Mouse (Mus musculus) splenic B cell, adult 2 months (primary cell): Measurements from ENCODE around the gene Ftcd.

ENCODE experiments used
- DNase-seq: peaks from one replicate; pipeline ENCODE4 v3.0.0-alpha.2; 2011; ENCODE audit warnings: low read depth, low spot score
- H3K27me3 ChIP-seq: 2 replicates; pipeline ENCODE4 v1.6.1; 2012; ENCODE audit warnings: mild to moderate bottlenecking, low read length, moderate library complexity, mixed read lengths; ENCODE audit not compliant: control insufficient read depth, poor library complexity, insufficient read depth, severe bottlenecking
- H3K36me3 ChIP-seq: 2 replicates; pipeline ENCODE4 v1.6.1; 2012; ENCODE audit warnings: mild to moderate bottlenecking, low read length, moderate library complexity, mixed read lengths; ENCODE audit not compliant: control insufficient read depth, poor library complexity, insufficient read depth, severe bottlenecking

The Ftcd gene

GRCm38 (mm10) chr10:76634094-76634571 is 58.7 kb downstream of the Ftcd start:
- no peak for DNase-seq
- no peaks in the 10 kb centered on the region for H3K27me3 ChIP-seq
- H3K36me3 ChIP-seq = no peaks in the 10 kb centered on the region

GRCm38 (mm10) chr10:76634584-76634983 is 59.1 kb downstream of the Ftcd start:
- DNase-seq = no peak
- no peaks in the 10 kb centered on the region for H3K27me3 ChIP-seq
- H3K36me3 ChIP-seq = no peaks in the 10 kb centered on the region

- Histone ChIP-seq H3K27me3 (no peaks in the 10 kb centered on the region), H3K36me3 (no peaks in the 10 kb centered on the region)
- no peak for DNase-seq
These were observed 60.6 kb downstream of the Ftcd start for GRCm38 (mm10) chr10:76636026-76636425.

- H3K36me3 ChIP-seq = no peaks in the 10 kb centered on the region
- DNase-seq = no peak
- no peaks in the 10 kb centered on the region for H3K27me3 ChIP-seq
These were observed 61.2 kb downstream of the Ftcd start for GRCm38 (mm10) chr10:76636601-76637000.
